Mouse (Mus musculus): ENCODE results near the gene Ugt2b5.

DNA sequence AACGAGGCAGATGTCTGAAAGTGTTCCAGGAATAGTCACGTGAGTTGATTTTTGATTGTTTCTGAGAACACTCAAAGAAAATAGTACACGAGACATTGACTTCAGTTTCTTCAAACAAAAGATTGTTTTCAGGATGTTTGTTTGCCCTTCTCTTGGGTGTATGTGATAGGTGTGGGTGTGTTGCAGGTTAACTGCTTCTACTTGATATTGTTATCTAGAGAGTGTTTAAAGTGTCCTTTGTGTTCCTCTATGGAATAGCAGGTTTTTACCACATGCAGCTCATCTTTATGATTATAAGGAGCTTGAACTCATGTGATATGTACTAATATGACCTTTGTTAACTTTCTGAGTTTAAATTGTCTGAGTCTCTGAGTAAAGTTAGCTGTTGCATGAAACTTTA, 53.8 kb downstream of the Ugt2b5 start:
- TF ChIP-seq CTCF (IDR thresholded peaks at IDR 0.05; ENCODE audit: borderline replicate concordance, extremely low read depth, insufficient read depth, insufficient read length) (no peak), POLR2A (IDR thresholded peaks at IDR 0.05; ENCODE audit: borderline replicate concordance, extremely low read depth, insufficient read depth, insufficient read length, poor library complexity, severe bottlenecking) (no peak)

Measured in brain, embryonic 14.5 days (tissue).